Mouse (Mus musculus) neural tube, embryonic 12.5 days (tissue): Measurements from ENCODE around the gene Rapgef4. TPM values are rescaled to one million over a fixed set of nuclear protein-coding genes. Genes with fewer than 3 reads are reported as not detected.

Source experiments
- ATAC-seq: fragments of 200-750 bp; cut with Nextera tagmentation; 2 replicates; pipeline ENCODE4 v1.8.0; 2017; ENCODE audit warnings: low read depth, mild to moderate bottlenecking, moderate TSS enrichment, moderate library complexity; ENCODE audit not compliant: low FRiP score
- H3K27ac ChIP-seq: fragments of 300-500 bp; sonication (generic); 2 replicates; pipeline ENCODE4 v1.5.1; 2016
- H3K27me3 ChIP-seq: fragments of 300-500 bp; sonication (generic); replicated peaks from 2 replicates; pipeline ENCODE4 v1.6.1; 2016; ENCODE audit warnings: mild to moderate bottlenecking
- H3K36me3 ChIP-seq: fragments of 300-500 bp; sonication (generic); 2 replicates; pipeline ENCODE4 v1.6.1; 2016; ENCODE audit warnings: mild to moderate bottlenecking
- H3K4me1 ChIP-seq: fragments of 300-500 bp; sonication (generic); 2 replicates; pipeline ENCODE4 v1.6.1; 2016
- H3K4me2 ChIP-seq: fragments of 300-500 bp; sonication (generic); replicated peaks from 2 replicates; pipeline ENCODE4 v1.6.1; 2016; ENCODE audit warnings: mild to moderate bottlenecking
- H3K4me3 ChIP-seq: fragments of 300-500 bp; sonication (generic); 2 replicates; pipeline ENCODE4 v1.5.1; 2016
- H3K9ac ChIP-seq: fragments of 300-500 bp; sonication (generic); 2 replicates; pipeline ENCODE4 v1.6.1; 2016; ENCODE audit warnings: mild to moderate bottlenecking
- H3K9me3 ChIP-seq: fragments of 300-500 bp; sonication (generic); 2 replicates; pipeline ENCODE4 v1.6.1; 2016; ENCODE audit warnings: mild to moderate bottlenecking
- WGBS: fragments of 180-500 bp; shearing (Covaris S2); methylation state at CpG from one replicate; pipeline ENCODE4 v1.1.7; 2016; 5-methylcytosine and 5-hydroxymethylcytosine counted together
- polyA plus RNA-seq: library from polyadenylated mRNA; unstranded; fragments of >200 nt; fragmentation: Nextera tagmentation; extraction: Ambion mirVana; gene quantifications from 2 replicates; pipeline ENCODE4 v1.2.1, GENCODE M21; 2016

Rapgef4 gene
- polyA plus RNA-seq, 1 experiment from 2014 or later, result 24.0 TPM

- Histone ChIP-seq H3K4me3 (no peak overlapping the region), H3K9me3 (no peaks in the 10 kb centered on the region), H3K4me1 (peaks cover 6% of the 10 kb centered on the region; the same call in 1 of the 2 replicates), H3K36me3 (no peaks in the 10 kb centered on the region), H3K9ac (no peak overlapping the region), H3K27me3 (no peaks in the 10 kb centered on the region), H3K27ac (no peak overlapping the region), H3K4me2 (no peak overlapping the region)
- ATAC-seq, result no peak
- WGBS, result 84% methylated on average over 8 of the region's 8 CpGs
These were observed 189.5 kb downstream of the Rapgef4 start for GRCm38 (mm10) chr2:72170546-72170945.

- ATAC-seq, result no peak
- H3K4me1 ChIP-seq, result peaks cover 9% of the 10 kb centered on the region; the same call in 1 of the 2 replicates
- WGBS, result 90% methylated on average over 5 of the region's 5 CpGs
- H3K9ac ChIP-seq, result no peak overlapping the region
- no peak overlapping the region for H3K4me2 ChIP-seq
- H3K4me3 ChIP-seq, result no peak overlapping the region
- no peak overlapping the region for H3K27ac ChIP-seq
- H3K27me3 ChIP-seq, result no peaks in the 10 kb centered on the region
- no peaks in the 10 kb centered on the region for H3K9me3 ChIP-seq
- no peaks in the 10 kb centered on the region for H3K36me3 ChIP-seq
These were observed 190.2 kb downstream of the Rapgef4 start for GRCm38 (mm10) chr2:72171204-72171603.

- Histone ChIP-seq H3K27me3 (no peaks in the 10 kb centered on the region), H3K4me1 (peaks cover 23% of the 10 kb centered on the region; the same call in 1 of the 2 replicates), H3K9me3 (no peaks in the 10 kb centered on the region), H3K4me2 (no peak overlapping the region), H3K4me3 (no peak overlapping the region), H3K9ac (no peak overlapping the region), H3K27ac (no peak overlapping the region), H3K36me3 (no peaks in the 10 kb centered on the region)
- 81% methylated on average over 3 of the region's 3 CpGs for whole genome bisulfite sequencing
- ATAC-seq, result no peak
These were observed 192.0 kb downstream of the Rapgef4 start for GRCm38 (mm10) chr2:72173010-72173409.

DNA sequence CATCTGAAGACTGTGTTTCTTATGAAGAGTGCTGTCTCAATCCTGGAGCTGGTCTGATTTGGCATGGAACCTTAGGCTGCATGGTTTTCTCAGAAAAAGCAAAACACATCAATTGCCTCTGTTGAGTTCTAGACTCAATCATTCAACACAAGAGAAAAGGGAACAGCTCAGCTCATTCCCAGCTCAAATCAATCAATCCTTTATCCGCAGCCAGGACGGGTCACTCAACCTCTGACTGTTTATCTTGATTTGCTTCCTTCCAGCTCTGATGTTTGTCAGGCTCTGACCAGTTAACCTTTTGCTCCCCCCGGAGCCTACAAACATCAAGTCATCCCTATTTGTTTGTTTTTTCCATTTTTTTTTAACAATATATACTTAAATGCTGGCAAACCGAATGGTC, 192.8 kb downstream of the Rapgef4 start:
- ATAC-seq, result no peak
- Histone ChIP-seq H3K9ac (no peak overlapping the region), H3K9me3 (no peaks in the 10 kb centered on the region), H3K36me3 (no peaks in the 10 kb centered on the region), H3K4me1 (peaks cover 23% of the 10 kb centered on the region; the same call in 1 of the 2 replicates), H3K4me2 (no peak overlapping the region), H3K27me3 (no peaks in the 10 kb centered on the region), H3K4me3 (no peak overlapping the region), H3K27ac (no peak overlapping the region)
- 62% methylated on average over 4 of the region's 4 CpGs for WGBS

DNA sequence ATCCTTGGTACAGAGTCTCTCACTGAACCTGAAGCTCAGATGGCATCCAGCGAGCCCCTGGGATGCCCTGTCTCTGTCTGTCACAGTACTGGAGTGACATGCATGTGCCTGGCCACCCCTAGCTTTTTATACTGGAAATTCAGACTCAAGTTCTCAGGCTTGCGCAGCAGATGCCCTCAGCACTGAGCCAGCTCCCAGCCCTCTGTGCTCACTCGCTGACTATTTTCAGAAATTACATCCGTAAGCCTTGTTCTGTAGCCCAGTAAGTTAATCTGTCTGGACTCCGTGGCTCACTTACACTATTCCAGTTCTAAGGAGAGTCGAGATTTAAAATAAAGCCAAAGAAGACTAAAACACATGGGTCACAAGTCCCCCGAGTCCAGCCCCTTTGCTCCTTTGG, 194.5 kb downstream of the Rapgef4 start:
- 74% methylated on average over 7 of the region's 7 CpGs for WGBS
- Histone ChIP-seq H3K9me3 (no peaks in the 10 kb centered on the region), H3K36me3 (no peaks in the 10 kb centered on the region), H3K9ac (no peak overlapping the region), H3K4me1 (peaks cover 17% of the 10 kb centered on the region; the same call in 1 of the 2 replicates), H3K27ac (no peak overlapping the region), H3K4me3 (no peak overlapping the region), H3K4me2 (no peak overlapping the region), H3K27me3 (no peaks in the 10 kb centered on the region)
- ATAC-seq, result no peak

GRCm38 (mm10) chr2:72175971-72176370, 194.9 kb downstream of the Rapgef4 start:
- no peak overlapping the region for H3K4me3 ChIP-seq
- H3K27ac ChIP-seq, result no peak overlapping the region
- H3K9me3 ChIP-seq, result no peaks in the 10 kb centered on the region
- no peaks in the 10 kb centered on the region for H3K27me3 ChIP-seq
- H3K4me2 ChIP-seq, result no peak overlapping the region
- 26% methylated on average over 5 of the region's 5 CpGs for WGBS
- H3K36me3 ChIP-seq, result no peaks in the 10 kb centered on the region
- H3K9ac ChIP-seq, result no peak overlapping the region
- H3K4me1 ChIP-seq, result peaks cover 18% of the 10 kb centered on the region; the same call in 1 of the 2 replicates
- no peak for ATAC-seq

- H3K9ac ChIP-seq, result no peak overlapping the region
- H3K27ac ChIP-seq, result no peak overlapping the region
- H3K4me3 ChIP-seq, result no peak overlapping the region
- ATAC-seq, result peak; percentile 72
- no peaks in the 10 kb centered on the region for H3K9me3 ChIP-seq
- H3K27me3 ChIP-seq, result no peaks in the 10 kb centered on the region
- H3K4me1 ChIP-seq, result peaks cover 20% of the 10 kb centered on the region; the same call in 1 of the 2 replicates
- WGBS, result 44% methylated on average over 6 of the region's 6 CpGs
- no peaks in the 10 kb centered on the region for H3K36me3 ChIP-seq
- no peak overlapping the region for H3K4me2 ChIP-seq
These were observed 196.4 kb downstream of the Rapgef4 start for GRCm38 (mm10) chr2:72177214-72178023.

DNA sequence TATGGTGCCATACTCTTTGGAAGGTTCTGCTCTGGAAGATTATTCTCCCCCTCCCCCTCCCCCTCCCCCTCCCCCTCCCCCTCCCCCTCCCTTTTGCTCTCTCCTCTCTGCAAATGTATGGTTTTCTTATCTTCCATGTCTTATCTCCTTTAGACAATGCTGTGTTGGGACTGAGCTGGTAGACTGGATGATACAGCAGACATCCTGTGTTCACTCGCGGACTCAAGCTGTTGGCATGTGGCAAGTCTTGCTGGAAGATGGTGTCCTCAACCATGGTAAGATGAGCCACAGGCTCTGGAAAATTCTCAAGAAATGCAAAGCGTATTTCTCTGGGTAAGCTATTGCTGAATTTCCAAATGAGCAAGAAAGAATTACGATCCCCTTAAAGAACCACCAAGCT, 197.0 kb downstream of the Rapgef4 start:
- Histone ChIP-seq H3K27ac (no peak overlapping the region), H3K27me3 (no peaks in the 10 kb centered on the region), H3K4me2 (no peak overlapping the region), H3K4me1 (peaks cover 20% of the 10 kb centered on the region; the same call in 1 of the 2 replicates), H3K4me3 (no peak overlapping the region), H3K36me3 (no peaks in the 10 kb centered on the region), H3K9me3 (no peaks in the 10 kb centered on the region), H3K9ac (no peak overlapping the region)
- WGBS, result 87% methylated on average over 4 of the region's 4 CpGs
- no peak for ATAC-seq

GRCm38 (mm10) chr2:72178515-72178914, 197.5 kb downstream of the Rapgef4 start:
- Histone ChIP-seq H3K9ac (no peak overlapping the region), H3K36me3 (no peaks in the 10 kb centered on the region), H3K27ac (no peak overlapping the region), H3K4me1 (peaks cover 20% of the 10 kb centered on the region; the same call in 1 of the 2 replicates), H3K9me3 (no peaks in the 10 kb centered on the region), H3K4me3 (no peak overlapping the region), H3K27me3 (no peaks in the 10 kb centered on the region), H3K4me2 (no peak overlapping the region)
- WGBS, result 77% methylated on average over 11 of the region's 11 CpGs
- ATAC-seq, result no peak

DNA sequence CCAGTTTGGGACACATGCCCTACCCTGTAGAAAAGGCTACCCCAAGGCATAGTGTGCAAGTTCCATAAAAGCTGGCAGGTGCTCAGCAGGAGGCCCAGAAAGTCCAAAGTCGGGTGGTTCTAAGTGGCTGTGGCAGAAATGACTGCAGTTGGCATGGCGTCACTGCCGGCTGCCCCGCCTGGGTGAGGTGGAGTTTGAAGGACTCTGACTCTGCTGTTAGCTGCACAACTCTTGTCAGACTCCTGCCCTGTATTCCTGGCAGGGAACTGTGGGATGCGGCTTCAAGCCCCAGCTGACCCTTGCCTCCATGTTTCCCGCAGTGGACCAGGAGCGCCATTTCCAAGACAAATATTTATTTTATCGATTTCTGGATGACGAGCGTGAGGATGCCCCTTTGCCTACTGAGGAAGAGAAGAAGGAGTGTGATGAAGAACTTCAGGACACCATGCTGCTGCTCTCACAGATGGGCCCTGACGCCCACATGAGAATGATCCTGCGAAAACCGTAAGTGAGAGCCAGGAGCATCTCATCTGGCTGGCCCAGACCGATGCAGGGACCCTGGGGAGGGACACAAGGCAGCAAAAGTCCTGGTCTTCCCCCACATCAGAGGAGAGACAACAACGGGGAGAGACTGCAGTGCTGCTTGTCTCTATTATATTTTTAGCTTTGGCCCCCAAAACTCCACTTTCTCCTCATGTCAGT, 198.7 kb downstream of the Rapgef4 start:
- H3K9me3 ChIP-seq, result no peaks in the 10 kb centered on the region
- H3K4me1 ChIP-seq, result peaks cover 20% of the 10 kb centered on the region; the same call in 1 of the 2 replicates
- H3K4me2 ChIP-seq, result no peak overlapping the region
- no peak overlapping the region for H3K4me3 ChIP-seq
- no peak for ATAC-seq
- no peaks in the 10 kb centered on the region for H3K27me3 ChIP-seq
- no peaks in the 10 kb centered on the region for H3K36me3 ChIP-seq
- no peak overlapping the region for H3K9ac ChIP-seq
- H3K27ac ChIP-seq, result no peak overlapping the region
- WGBS, result 90% methylated on average over 15 of the region's 15 CpGs

DNA sequence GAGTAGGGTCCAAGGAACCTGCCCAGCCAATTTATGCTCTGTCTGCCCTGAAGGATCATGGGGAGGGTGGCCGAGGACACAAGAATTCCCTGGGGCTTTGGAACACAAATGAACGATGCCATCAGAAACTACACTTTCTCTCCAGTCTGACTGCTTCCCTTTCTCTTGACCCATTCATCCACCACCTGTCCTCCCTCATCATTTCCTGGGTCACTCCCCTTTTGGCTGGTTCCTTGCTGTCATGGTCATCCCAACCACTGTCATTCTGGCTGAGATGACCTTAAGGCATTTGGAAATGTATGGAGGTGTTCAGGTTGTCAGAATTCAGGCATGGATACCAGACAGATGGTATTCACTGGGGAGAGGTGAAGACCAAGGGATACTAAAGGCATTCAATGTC, 200.4 kb downstream of the Rapgef4 start:
- no peak overlapping the region for H3K27ac ChIP-seq
- H3K9me3 ChIP-seq, result no peaks in the 10 kb centered on the region
- H3K4me1 ChIP-seq, result peaks cover 15% of the 10 kb centered on the region; the same call in 1 of the 2 replicates
- ATAC-seq, result no peak
- H3K9ac ChIP-seq, result no peak overlapping the region
- WGBS, result 75% methylated on average over 2 of the region's 2 CpGs
- no peak overlapping the region for H3K4me3 ChIP-seq
- H3K36me3 ChIP-seq, result no peaks in the 10 kb centered on the region
- no peaks in the 10 kb centered on the region for H3K27me3 ChIP-seq
- H3K4me2 ChIP-seq, result no peak overlapping the region

- H3K36me3 ChIP-seq, result no peaks in the 10 kb centered on the region
- no peak overlapping the region for H3K27ac ChIP-seq
- no peaks in the 10 kb centered on the region for H3K27me3 ChIP-seq
- H3K9ac ChIP-seq, result no peak overlapping the region
- 78% methylated on average over 3 of the region's 3 CpGs for WGBS
- no peak for ATAC-seq
- H3K9me3 ChIP-seq, result no peaks in the 10 kb centered on the region
- 0 out of 2 replicates have a peak, but pooled peaks cover 3% of the 10 kb centered on the region for H3K4me1 ChIP-seq
- no peak overlapping the region for H3K4me3 ChIP-seq
- H3K4me2 ChIP-seq, result no peak overlapping the region
These were observed 202.7 kb downstream of the Rapgef4 start for GRCm38 (mm10) chr2:72183751-72184150.
